Mouse (Mus musculus) lung, postnatal 0 days (tissue): ENCODE measurements at regions not wholly inside any gene's neighbourhood (a gene's known extent, or its start where the extent isn't known, plus 50 kb on each side); places are given as distances from the start of the nearest gene placed in this dataset.

Experiments
- ATAC-seq: fragments of 200-750 bp; cut with Nextera tagmentation; 2 replicates; pipeline ENCODE4 v1.8.0; 2017; ENCODE audit warnings: moderate library complexity
- DNase-seq: peaks from one replicate; pipeline ENCODE4 v3.0.0-alpha.2; 2016; ENCODE audit warnings: low spot score
- H3K27ac ChIP-seq: fragments of 300-500 bp; sonication (generic); 2 replicates; pipeline ENCODE4 v1.5.1; 2014; ENCODE audit warnings: antibody characterized with exemption, mild to moderate bottlenecking, low read length, mixed read lengths
- H3K27me3 ChIP-seq: fragments of 300-500 bp; sonication (generic); replicated peaks from 2 replicates; pipeline ENCODE4 v1.6.1; 2014; ENCODE audit warnings: low read length, mixed read lengths; ENCODE audit not compliant: insufficient read depth
- H3K36me3 ChIP-seq: fragments of 300-500 bp; sonication (generic); 2 replicates; pipeline ENCODE4 v1.6.1; 2014; ENCODE audit warnings: low read length, mixed read lengths; ENCODE audit not compliant: insufficient read depth
- H3K4me1 ChIP-seq: fragments of 300-500 bp; sonication (generic); 2 replicates; pipeline ENCODE4 v1.6.1; 2014; ENCODE audit warnings: antibody characterized with exemption, low read depth, low read length, mixed read lengths; ENCODE audit not compliant: insufficient read depth
- H3K4me2 ChIP-seq: fragments of 300-500 bp; sonication (generic); replicated peaks from 2 replicates; pipeline ENCODE4 v1.6.1; 2014; ENCODE audit warnings: low read depth, mild to moderate bottlenecking, low read length, moderate library complexity, mixed read lengths
- H3K4me3 ChIP-seq: fragments of 300-500 bp; sonication (generic); 2 replicates; pipeline ENCODE4 v1.5.1; 2014; ENCODE audit warnings: low read depth, low read length
- H3K9ac ChIP-seq: fragments of 300-500 bp; sonication (generic); replicated peaks from 2 replicates; pipeline ENCODE4 v1.6.1; 2014; ENCODE audit warnings: low read depth, mild to moderate bottlenecking
- H3K9me3 ChIP-seq: fragments of 300-500 bp; sonication (generic); 2 replicates; pipeline ENCODE4 v1.6.1; 2016; ENCODE audit warnings: low read length, mixed read lengths
- CTCF ChIP-seq: IDR thresholded peaks from 2 replicates; pipeline ENCODE4 v1.5.1; 2016; ENCODE audit warnings: antibody characterized with exemption, mild to moderate bottlenecking
- EP300 ChIP-seq: IDR thresholded peaks from 2 replicates; pipeline ENCODE4 v1.6.1; 2016; ENCODE audit warnings: antibody characterized with exemption, mild to moderate bottlenecking, control low read depth
- WGBS: fragments of 180-500 bp; shearing (Covaris S2); extraction: QIAGEN DNeasy Blood & Tissue Kit; methylation state at CpG from one replicate; pipeline ENCODE4 v1.1.7; 2014; 5-methylcytosine and 5-hydroxymethylcytosine counted together

- Histone ChIP-seq H3K27me3 (no peaks in the 10 kb centered on the region), H3K4me1 (no peaks in the 10 kb centered on the region), H3K9me3 (no peaks in the 10 kb centered on the region), H3K4me3 (no peak overlapping the region), H3K9ac (no peak overlapping the region), H3K36me3 (no peaks in the 10 kb centered on the region), H3K4me2 (no peak overlapping the region), H3K27ac (no peak overlapping the region)
- TF ChIP-seq CTCF (no peak), EP300 (no peak)
- ATAC-seq, result no peak
- 79% methylated on average over 7 of the region's 7 CpGs for WGBS
- no peak for DNase-seq
These were observed 654.7 kb downstream of the Adgrl2 start for GRCm38 (mm10) chr3:148335654-148336053.

- Histone ChIP-seq H3K4me3 (no peak overlapping the region), H3K9ac (no peak overlapping the region), H3K4me2 (no peak overlapping the region), H3K9me3 (no peaks in the 10 kb centered on the region), H3K4me1 (no peaks in the 10 kb centered on the region), H3K27ac (no peak overlapping the region), H3K36me3 (no peaks in the 10 kb centered on the region), H3K27me3 (no peaks in the 10 kb centered on the region)
- DNase-seq (no peak), ATAC-seq (no peak)
- 91% methylated on average over 2 of the region's 2 CpGs for WGBS
- TF ChIP-seq EP300 (no peak), CTCF (no peak)
These were observed 665.3 kb downstream of the Adgrl2 start for GRCm38 (mm10) chr3:148324911-148325621.

GRCm38 (mm10) chr3:148321894-148322293 is 668.5 kb downstream of the Adgrl2 start:
- no peak for DNase-seq
- no peaks in the 10 kb centered on the region for H3K9me3 ChIP-seq
- H3K36me3 ChIP-seq, result no peaks in the 10 kb centered on the region
- H3K4me3 ChIP-seq, result no peak overlapping the region
- H3K4me2 ChIP-seq, result no peak overlapping the region
- TF ChIP-seq EP300 (no peak), CTCF (no peak)
- WGBS, result 87% methylated on average over 3 of the region's 3 CpGs
- ATAC-seq, result no peak
- H3K4me1 ChIP-seq, result no peaks in the 10 kb centered on the region
- no peak overlapping the region for H3K27ac ChIP-seq
- H3K9ac ChIP-seq, result no peak overlapping the region
- no peaks in the 10 kb centered on the region for H3K27me3 ChIP-seq

- no peak overlapping the region for H3K9ac ChIP-seq
These were observed 674.2 kb downstream of the Adgrl2 start for GRCm38 (mm10) chr3:148316198-148316597.

GRCm38 (mm10) chr3:148315286-148315685 is 675.1 kb downstream of the Adgrl2 start:
- Histone ChIP-seq H3K36me3 (no peaks in the 10 kb centered on the region), H3K4me2 (no peak overlapping the region), H3K4me3 (no peak overlapping the region), H3K27ac (no peak overlapping the region), H3K9ac (no peak overlapping the region), H3K4me1 (no peaks in the 10 kb centered on the region), H3K9me3 (no peaks in the 10 kb centered on the region), H3K27me3 (no peaks in the 10 kb centered on the region)
- DNase-seq (no peak), ATAC-seq (no peak)
- TF ChIP-seq EP300, result no peak
- TF ChIP-seq CTCF, result no peak
- 98% methylated on average over 1 of the region's 1 CpGs for WGBS

More at GRCm38 (mm10) chr3:148316198-148316597, 674.2 kb downstream of the Adgrl2 start:
- Histone ChIP-seq H3K9me3 (no peaks in the 10 kb centered on the region), H3K4me2 (no peak overlapping the region), H3K4me1 (no peaks in the 10 kb centered on the region), H3K27ac (no peak overlapping the region), H3K27me3 (no peaks in the 10 kb centered on the region), H3K36me3 (no peaks in the 10 kb centered on the region), H3K4me3 (no peak overlapping the region)
- ATAC-seq (no peak), DNase-seq (no peak)
- TF ChIP-seq CTCF (no peak), EP300 (no peak)
- 88% methylated on average over 3 of the region's 3 CpGs for WGBS

- Histone ChIP-seq H3K27me3 (no peaks in the 10 kb centered on the region), H3K36me3 (no peaks in the 10 kb centered on the region), H3K27ac (no peak overlapping the region), H3K4me3 (no peak overlapping the region), H3K9me3 (no peaks in the 10 kb centered on the region), H3K4me2 (no peak overlapping the region), H3K9ac (no peak overlapping the region), H3K4me1 (no peaks in the 10 kb centered on the region)
- 75% methylated on average over 5 of the region's 5 CpGs for WGBS
- ATAC-seq (no peak), DNase-seq (no peak)
- TF ChIP-seq CTCF (no peak), EP300 (no peak)
These were observed 694.8 kb downstream of the Adgrl2 start for GRCm38 (mm10) chr3:148295515-148295914.
